Mouse (Mus musculus): ENCODE results near the gene Olfr1368. TPM values are rescaled to one million over a fixed set of nuclear protein-coding genes. Genes with fewer than 3 reads are reported as not detected.
"Not testable (repeated sequence)": the region's sequence is repeated elsewhere in the genome, so short reads cannot be mapped to it uniquely, and the experiment has no call there.

Gene Olfr1368
- polyA plus RNA-seq, 1 experiment = not detected

DNA sequence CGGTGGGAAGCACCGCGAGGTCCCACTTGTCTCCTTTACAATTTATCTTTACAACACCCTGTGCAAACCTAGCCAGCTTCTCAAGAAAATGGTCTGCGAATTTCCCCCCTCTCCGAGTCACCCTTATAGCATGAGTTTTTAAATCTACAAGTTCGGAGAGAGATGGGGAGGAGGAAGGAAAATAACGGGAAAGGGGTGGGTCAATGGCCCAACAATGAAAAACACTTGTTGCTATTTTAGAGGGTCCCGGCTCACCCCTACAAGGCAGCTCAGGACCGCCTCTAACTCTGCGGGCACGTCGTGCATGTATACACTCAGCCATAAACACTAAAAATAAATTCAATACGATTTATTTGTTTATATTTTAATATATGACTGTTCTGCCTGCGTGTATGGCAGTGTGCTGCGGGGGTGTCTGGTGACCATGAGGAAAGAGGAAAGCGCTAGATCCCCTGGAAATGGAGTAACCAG lies 14.4 kb upstream of the Olfr1368 start:
- under 1% methylated on average over 16 of the region's 16 CpGs for WGBS
- no peak for TF ChIP-seq POLR2A (IDR thresholded peaks at IDR 0.05; ENCODE audit: low read depth, low read length)
- no peak for TF ChIP-seq CTCF (IDR thresholded peaks at IDR 0.05; ENCODE audit: extremely low read depth, insufficient read length, insufficient replicate concordance, low read depth, low read length)

DNA sequence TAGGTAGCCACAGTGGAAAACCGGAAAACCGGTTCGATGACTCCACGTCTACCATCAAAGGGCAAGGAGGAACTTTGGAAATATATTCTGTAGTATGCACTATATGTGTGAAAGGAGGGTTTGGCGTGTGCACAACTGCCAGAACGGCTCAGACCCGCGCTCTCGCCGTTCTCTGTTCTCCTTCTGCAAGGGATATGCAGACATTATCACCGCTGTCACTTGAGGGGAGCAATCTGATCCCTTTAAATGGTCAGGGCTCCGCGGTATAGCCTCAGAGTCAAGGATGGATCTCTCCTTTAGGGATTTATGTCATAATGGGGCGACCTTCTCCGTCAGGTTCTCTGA lies 13.8 kb upstream of the Olfr1368 start:
- WGBS = 2% methylated on average over 15 of the region's 15 CpGs
- no peaks in the 10 kb centered on the region for H3K36me3 ChIP-seq (ENCODE audit: control insufficient read depth, insufficient read depth, low read length)
- no peaks in the 10 kb centered on the region; the same call in 1 of the 2 replicates for H3K4me1 ChIP-seq (ENCODE audit: control insufficient read depth, insufficient read depth, insufficient read length, low read length)
- no peak overlapping the region for H3K27ac ChIP-seq (ENCODE audit: insufficient read depth, low read depth, low read length)
- H3K4me3 ChIP-seq (ENCODE audit: low read depth, low read length) = peak overlapping the region; percentile 90
- TF ChIP-seq CTCF (IDR thresholded peaks at IDR 0.05; ENCODE audit: extremely low read depth, insufficient read length, insufficient replicate concordance, low read depth, low read length) (no peak), POLR2A (IDR thresholded peaks at IDR 0.05; ENCODE audit: low read depth, low read length) (no peak)
- H3K27me3 ChIP-seq (ENCODE audit: control insufficient read depth, insufficient read depth, low read length) = no peaks in the 10 kb centered on the region

More for the DNA sequence above, 14.4 kb upstream of the Olfr1368 start:
- Histone ChIP-seq H3K27me3 (ENCODE audit: control insufficient read depth, insufficient read depth, low read length) (no peaks in the 10 kb centered on the region), H3K36me3 (ENCODE audit: control insufficient read depth, insufficient read depth, low read length) (no peaks in the 10 kb centered on the region), H3K4me3 (ENCODE audit: low read depth, low read length) (peak overlapping the region; percentile 90), H3K4me1 (ENCODE audit: control insufficient read depth, insufficient read depth, insufficient read length, low read length) (no peaks in the 10 kb centered on the region; the same call in 1 of the 2 replicates), H3K27ac (ENCODE audit: insufficient read depth, low read depth, low read length) (no peak overlapping the region)

DNA sequence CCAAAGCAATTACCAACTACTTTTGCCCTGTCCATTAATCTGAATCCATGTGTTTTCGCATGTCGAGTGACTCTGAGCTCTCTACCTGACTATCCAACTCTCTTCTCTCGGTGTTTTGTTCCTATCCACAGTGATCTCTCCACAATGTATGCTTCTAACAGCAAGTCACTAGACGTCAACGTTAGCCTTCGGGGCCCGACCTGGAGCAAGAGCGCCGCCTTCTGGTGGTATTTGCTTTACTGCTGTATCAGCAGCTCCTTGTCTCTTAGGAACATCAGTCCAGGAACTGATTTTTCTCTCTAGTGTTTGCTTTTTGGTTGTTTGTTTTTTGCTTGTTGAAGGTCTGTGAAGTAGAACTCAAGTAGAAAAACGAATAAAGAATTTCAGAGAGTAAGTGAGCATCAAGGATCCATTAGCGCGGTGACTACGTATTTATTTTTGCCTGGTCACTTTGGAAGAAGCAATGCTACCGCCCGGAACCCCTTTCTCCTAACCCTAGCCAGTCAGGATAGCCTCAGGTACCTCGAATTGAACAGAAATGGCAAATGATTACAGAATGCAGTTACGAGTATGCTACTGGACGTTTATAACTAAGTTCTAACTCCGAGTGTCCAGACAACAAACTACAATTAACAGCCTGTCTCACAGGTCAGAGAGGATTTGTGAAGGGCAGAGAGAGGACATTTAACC lies 13.3 kb upstream of the Olfr1368 start:
- no peaks in the 10 kb centered on the region for H3K36me3 ChIP-seq (ENCODE audit: control insufficient read depth, insufficient read depth, low read length)
- TF ChIP-seq POLR2A (IDR thresholded peaks at IDR 0.05; ENCODE audit: low read depth, low read length) (no peak), CTCF (IDR thresholded peaks at IDR 0.05; ENCODE audit: extremely low read depth, insufficient read length, insufficient replicate concordance, low read depth, low read length) (peak; percentile 91)
- H3K4me3 ChIP-seq (ENCODE audit: low read depth, low read length) = peak overlapping the region; percentile 90
- no peaks in the 10 kb centered on the region for H3K27me3 ChIP-seq (ENCODE audit: control insufficient read depth, insufficient read depth, low read length)
- WGBS = 1% methylated on average over 19 of the region's 19 CpGs
- peak overlapping the region; percentile 24; the same call in 1 of the 2 replicates for H3K27ac ChIP-seq (ENCODE audit: insufficient read depth, low read depth, low read length)
- no peaks in the 10 kb centered on the region; the same call in 1 of the 2 replicates for H3K4me1 ChIP-seq (ENCODE audit: control insufficient read depth, insufficient read depth, insufficient read length, low read length)

DNA sequence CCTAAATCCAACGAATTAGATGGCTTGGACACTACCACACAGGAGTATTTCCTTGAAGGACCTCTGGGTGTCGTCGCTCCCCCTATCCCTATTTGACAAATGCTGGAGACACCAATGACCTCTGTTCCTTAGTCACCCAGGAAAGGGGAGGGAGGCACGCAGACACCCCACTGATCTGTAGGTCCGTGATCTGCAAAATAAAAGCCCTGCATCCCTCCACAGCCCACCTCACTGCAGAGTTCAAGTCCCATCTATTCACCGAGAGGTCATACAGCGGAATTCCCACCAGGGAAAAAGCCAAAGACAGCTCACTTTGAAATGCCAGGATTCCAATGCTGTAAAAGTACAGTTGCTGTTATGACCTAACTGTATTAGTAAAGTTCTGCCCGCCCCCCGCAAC lies 12.4 kb upstream of the Olfr1368 start:
- 15% methylated on average over 9 of the region's 9 CpGs for WGBS
- Histone ChIP-seq H3K4me3 (ENCODE audit: low read depth, low read length) (no peak overlapping the region), H3K27ac (ENCODE audit: insufficient read depth, low read depth, low read length) (no peak overlapping the region), H3K4me1 (ENCODE audit: control insufficient read depth, insufficient read depth, insufficient read length, low read length) (no peaks in the 10 kb centered on the region; the same call in 1 of the 2 replicates), H3K36me3 (ENCODE audit: control insufficient read depth, insufficient read depth, low read length) (no peaks in the 10 kb centered on the region), H3K27me3 (ENCODE audit: control insufficient read depth, insufficient read depth, low read length) (no peaks in the 10 kb centered on the region)
- TF ChIP-seq POLR2A (IDR thresholded peaks at IDR 0.05; ENCODE audit: low read depth, low read length) (no peak), CTCF (IDR thresholded peaks at IDR 0.05; ENCODE audit: extremely low read depth, insufficient read length, insufficient replicate concordance, low read depth, low read length) (no peak)

DNA sequence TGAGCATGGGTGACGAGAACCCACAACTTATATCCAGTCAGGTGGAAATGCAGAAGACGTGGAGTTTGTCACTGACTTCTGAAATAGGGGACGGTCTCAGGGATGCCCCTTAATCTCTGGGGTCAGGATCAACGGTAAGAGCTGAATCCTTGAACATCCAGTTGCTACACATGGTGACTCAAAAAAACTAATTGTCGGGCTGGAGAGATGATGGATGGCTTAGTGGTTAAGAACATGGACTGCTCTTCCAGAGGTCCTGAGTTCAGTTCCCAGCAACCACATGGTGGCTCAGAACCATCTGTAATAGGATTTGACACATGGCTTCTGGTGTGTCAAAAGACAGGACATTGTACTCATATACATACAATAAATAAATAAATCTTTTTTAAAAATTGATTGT lies 10.2 kb upstream of the Olfr1368 start:
- H3K4me3 ChIP-seq (ENCODE audit: low read depth, low read length) = no peak overlapping the region
- no peaks in the 10 kb centered on the region for H3K36me3 ChIP-seq (ENCODE audit: control insufficient read depth, insufficient read depth, low read length)
- WGBS = 81% methylated on average over 5 of the region's 5 CpGs
- no peaks in the 10 kb centered on the region for H3K27me3 ChIP-seq (ENCODE audit: control insufficient read depth, insufficient read depth, low read length)
- no peak overlapping the region for H3K27ac ChIP-seq (ENCODE audit: insufficient read depth, low read depth, low read length)
- TF ChIP-seq CTCF (IDR thresholded peaks at IDR 0.05; ENCODE audit: extremely low read depth, insufficient read length, insufficient replicate concordance, low read depth, low read length) (no peak), POLR2A (IDR thresholded peaks at IDR 0.05; ENCODE audit: low read depth, low read length) (no peak)
- H3K4me1 ChIP-seq (ENCODE audit: control insufficient read depth, insufficient read depth, insufficient read length, low read length) = no peaks in the 10 kb centered on the region

DNA sequence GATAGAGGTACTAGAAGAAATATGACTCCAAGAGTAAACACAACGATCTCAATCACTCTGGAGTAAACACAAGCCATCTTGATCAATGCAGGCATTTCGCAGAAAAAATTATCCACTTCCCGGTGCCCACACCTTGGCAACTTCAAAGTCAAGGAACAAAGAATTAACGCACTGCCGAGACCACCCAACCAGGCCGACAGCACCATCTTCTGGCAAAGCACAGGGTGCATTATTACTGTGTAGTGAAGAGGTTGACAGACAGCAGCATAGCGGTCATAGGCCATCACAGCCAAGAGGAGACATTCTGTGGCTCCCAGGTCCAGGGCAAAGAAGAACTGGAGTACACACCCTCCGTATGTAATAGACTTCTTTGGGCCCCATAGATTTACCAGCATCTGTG lies 3.2 kb downstream of the Olfr1368 start:
- 31% methylated on average over 8 of the region's 8 CpGs for WGBS
- no peak overlapping the region for H3K27ac ChIP-seq (ENCODE audit: insufficient read depth, low read depth, low read length)
- no peak for TF ChIP-seq POLR2A (IDR thresholded peaks at IDR 0.05; ENCODE audit: low read depth, low read length)
- no peak for TF ChIP-seq CTCF (IDR thresholded peaks at IDR 0.05; ENCODE audit: extremely low read depth, insufficient read length, insufficient replicate concordance, low read depth, low read length)

DNA sequence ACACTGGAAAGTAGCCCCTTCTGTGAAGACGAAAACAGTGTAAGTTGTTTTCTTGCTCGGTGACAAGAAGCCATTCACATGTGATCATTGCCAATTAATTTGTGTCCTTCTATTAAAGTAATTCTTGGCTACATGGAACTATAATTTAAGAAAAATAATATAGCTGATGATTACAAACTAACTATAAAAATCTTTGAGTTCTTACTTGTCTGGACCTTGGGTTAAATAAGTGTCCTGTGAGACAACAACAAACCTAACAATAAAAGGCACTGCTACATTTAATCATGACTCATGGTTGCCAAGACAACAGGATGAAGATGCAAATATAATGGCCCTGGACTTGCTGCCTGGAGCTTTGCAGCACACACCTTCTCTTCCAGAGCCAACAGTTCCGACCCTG lies 16.3 kb downstream of the Olfr1368 start, which contains the start of gene Olfr263:
Olfr263 (plus strand) TSS at position 301 of the 400 bp plus-strand sequence.
- 82% methylated on average over 3 of the region's 3 CpGs for WGBS
- H3K36me3 ChIP-seq (ENCODE audit: control insufficient read depth, insufficient read depth, low read length); H3K27me3 ChIP-seq (ENCODE audit: control insufficient read depth, insufficient read depth, low read length); H3K4me3 ChIP-seq (ENCODE audit: low read depth, low read length); H3K27ac ChIP-seq (ENCODE audit: insufficient read depth, low read depth, low read length); H3K4me1 ChIP-seq (ENCODE audit: control insufficient read depth, insufficient read depth, insufficient read length, low read length): not testable (repeated sequence)

More for the DNA sequence above, 3.2 kb downstream of the Olfr1368 start:
- Histone ChIP-seq H3K27me3 (ENCODE audit: control insufficient read depth, insufficient read depth, low read length) (no peaks in the 10 kb centered on the region), H3K4me3 (ENCODE audit: low read depth, low read length) (no peak overlapping the region), H3K4me1 (ENCODE audit: control insufficient read depth, insufficient read depth, insufficient read length, low read length) (no peaks in the 10 kb centered on the region), H3K36me3 (ENCODE audit: control insufficient read depth, insufficient read depth, low read length) (no peaks in the 10 kb centered on the region)

All from small intestine, adult 2 months (tissue).